Mouse (Mus musculus): Measurements from ENCODE around the gene Mical2. TPM values are rescaled to one million over a fixed set of nuclear protein-coding genes. Genes with fewer than 3 reads are reported as not detected.

Mical2 gene
- total and polyA plus RNA-seq, 3 experiments: not detected

- Histone ChIP-seq H3K27me3 (replicated peaks) (peaks cover 40% of the 10 kb centered on the region), H3K9me3 (replicated peaks; ENCODE audit: low read length) (no peaks in the 10 kb centered on the region), H3K36me3 (replicated peaks in 1 of 2; ENCODE audit: control insufficient read depth in 1 of 2, insufficient read depth in 1 of 2, low read length in 1 of 2) (no peaks in the 10 kb centered on the region), H3K27ac (ENCODE audit: insufficient read depth, low read depth) (no peak overlapping the region), H3K4me3 (replicated peaks in 1 of 3; ENCODE audit: low read depth in 2 of 3, low read length in 2 of 3, poor library complexity in 1 of 3) (no peak overlapping the region), H3K4me1 (ENCODE audit: control insufficient read depth in 1 of 2, insufficient read depth in 2 of 2) (no peaks in the 10 kb centered on the region; a peak in 1 of 4 replicates), H3K9ac (ENCODE audit: insufficient read depth, low read depth) (no peak overlapping the region), H3K79me2 (replicated peaks; ENCODE audit: control insufficient read depth, extremely low read depth, insufficient read depth, poor library complexity, severe bottlenecking) (no peaks in the 10 kb centered on the region), H3K4me2 (ENCODE audit: insufficient read depth, low read depth, poor library complexity, severe bottlenecking) (no peak overlapping the region)
- no peak for DNase-seq (ENCODE audit: extremely low read depth)
- in situ Hi-C loops (cut with MboI; ENCODE audit: low pct_ligation_motif_present, low pct_unique_long_range_greater_than_20kb, low sequenced_read_pairs) (no loop called here), dilution Hi-C loops (cut with MboI; ENCODE audit: extremely low pct_ligation_motif_present, extremely low pct_unique_long_range_greater_than_20kb, low sequenced_read_pairs) (no loop called here)
- TF ChIP-seq USF1 (IDR thresholded peaks at IDR 0.05; ENCODE audit: low read depth, low read length): no peak
- no peak for TF ChIP-seq ZMIZ1 (IDR thresholded peaks at IDR 0.05; ENCODE audit: low read depth, low read length)
- no peak for TF ChIP-seq RAD21 (IDR thresholded peaks at IDR 0.05; ENCODE audit: low read depth, low read length)
- TF ChIP-seq SMC3 (IDR thresholded peaks at IDR 0.05; ENCODE audit: low read depth, low read length): no peak
- TF ChIP-seq MYC (IDR thresholded peaks at IDR 0.05; ENCODE audit: low read depth, low read length): no peak
These were observed 72.4 kb downstream of the Mical2 start for GRCm38 (mm10) chr7:112298032-112298431.

- dilution Hi-C loops (cut with MboI; ENCODE audit: extremely low pct_ligation_motif_present, extremely low pct_unique_long_range_greater_than_20kb, low sequenced_read_pairs) (no loop called here), in situ Hi-C loops (cut with MboI; ENCODE audit: low pct_ligation_motif_present, low pct_unique_long_range_greater_than_20kb, low sequenced_read_pairs) (no loop called here)
- no peaks in the 10 kb centered on the region for H3K79me2 ChIP-seq (replicated peaks; ENCODE audit: control insufficient read depth, extremely low read depth, insufficient read depth, poor library complexity, severe bottlenecking)
- no peak overlapping the region for H3K27ac ChIP-seq (ENCODE audit: insufficient read depth, low read depth)
- no peak overlapping the region for H3K4me2 ChIP-seq (ENCODE audit: insufficient read depth, low read depth, poor library complexity, severe bottlenecking)
- no peak overlapping the region for H3K9ac ChIP-seq (ENCODE audit: insufficient read depth, low read depth)
- TF ChIP-seq SIN3A (IDR thresholded peaks at IDR 0.05; ENCODE audit: low read length) (no peak), RCOR1 (conservative IDR thresholded peaks at IDR 0.05; ENCODE audit: low read depth, low read length) (no peak), GABPA (IDR thresholded peaks at IDR 0.05; ENCODE audit: insufficient replicate concordance, low read depth, low read length) (no peak), NELFE (IDR thresholded peaks at IDR 0.05; ENCODE audit: low read depth, low read length) (no peak), RAD21 (IDR thresholded peaks at IDR 0.05; ENCODE audit: low read depth, low read length) (no peak), CHD2 (IDR thresholded peaks at IDR 0.05; ENCODE audit: low read length) (no peak)
- no peak for DNase-seq (ENCODE audit: extremely low read depth)
- no peaks in the 10 kb centered on the region for H3K36me3 ChIP-seq (replicated peaks in 1 of 2; ENCODE audit: control insufficient read depth in 1 of 2, insufficient read depth in 1 of 2, low read length in 1 of 2)
- H3K27me3 ChIP-seq (replicated peaks): peaks cover 43% of the 10 kb centered on the region
- no peak overlapping the region for H3K4me3 ChIP-seq (replicated peaks in 1 of 3; ENCODE audit: low read depth in 2 of 3, low read length in 2 of 3, poor library complexity in 1 of 3)
- H3K9me3 ChIP-seq (replicated peaks; ENCODE audit: low read length): no peaks in the 10 kb centered on the region
- H3K4me1 ChIP-seq (ENCODE audit: control insufficient read depth in 1 of 2, insufficient read depth in 2 of 2): no peaks in the 10 kb centered on the region; a peak in 1 of 4 replicates
These were observed 73.3 kb downstream of the Mical2 start for GRCm38 (mm10) chr7:112298871-112299422.

GRCm38 (mm10) chr7:112299521-112300096, 74.0 kb downstream of the Mical2 start:
- Histone ChIP-seq H3K4me2 (ENCODE audit: insufficient read depth, low read depth, poor library complexity, severe bottlenecking) (no peak overlapping the region), H3K4me1 (ENCODE audit: control insufficient read depth in 1 of 2, insufficient read depth in 2 of 2) (no peaks in the 10 kb centered on the region; a peak in 1 of 4 replicates), H3K9me3 (replicated peaks; ENCODE audit: low read length) (no peaks in the 10 kb centered on the region), H3K79me2 (replicated peaks; ENCODE audit: control insufficient read depth, extremely low read depth, insufficient read depth, poor library complexity, severe bottlenecking) (no peaks in the 10 kb centered on the region), H3K9ac (ENCODE audit: insufficient read depth, low read depth) (no peak overlapping the region), H3K36me3 (replicated peaks in 1 of 2; ENCODE audit: control insufficient read depth in 1 of 2, insufficient read depth in 1 of 2, low read length in 1 of 2) (no peaks in the 10 kb centered on the region), H3K27ac (ENCODE audit: insufficient read depth, low read depth) (no peak overlapping the region), H3K4me3 (replicated peaks in 1 of 3; ENCODE audit: low read depth in 2 of 3, low read length in 2 of 3, poor library complexity in 1 of 3) (no peak overlapping the region), H3K27me3 (replicated peaks) (peaks cover 43% of the 10 kb centered on the region)
- dilution Hi-C loops (cut with MboI; ENCODE audit: extremely low pct_ligation_motif_present, extremely low pct_unique_long_range_greater_than_20kb, low sequenced_read_pairs): no loop called here
- no peak for DNase-seq (ENCODE audit: extremely low read depth)
- in situ Hi-C loops (cut with MboI; ENCODE audit: low pct_ligation_motif_present, low pct_unique_long_range_greater_than_20kb, low sequenced_read_pairs): no loop called here
- TF ChIP-seq MYC (IDR thresholded peaks at IDR 0.05; ENCODE audit: low read depth, low read length) (no peak), ZMIZ1 (IDR thresholded peaks at IDR 0.05; ENCODE audit: low read depth, low read length) (no peak)

All from CH12.LX (cell line).